Mouse (Mus musculus): Measurements from ENCODE around the gene Hjurp. TPM values are rescaled to one million over a fixed set of nuclear protein-coding genes. Genes with fewer than 3 reads are reported as not detected.

Hjurp gene
- polyA plus RNA-seq, 1 experiment from 2014 or later = 245 TPM

DNA sequence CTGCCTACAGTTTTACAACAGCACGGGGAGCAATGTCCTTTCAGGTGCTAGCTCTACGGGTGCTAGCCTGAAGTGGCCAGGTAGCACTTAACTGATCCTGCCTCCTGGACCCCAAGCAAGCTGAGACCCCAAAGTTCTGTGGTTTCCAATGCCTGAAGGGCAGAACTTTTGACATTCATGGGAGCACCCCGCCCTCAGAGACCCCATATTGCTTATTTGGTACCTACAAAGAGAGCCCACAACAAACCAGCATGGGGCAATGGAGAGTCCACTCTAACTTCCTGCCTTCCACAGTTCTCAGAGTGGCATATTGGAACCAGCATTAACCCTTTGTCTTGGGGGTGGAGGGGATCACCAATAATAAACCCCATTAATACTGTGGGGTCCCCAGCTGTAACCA, 4.1 kb downstream of the Hjurp start:
- peaks cover 14% of the 10 kb centered on the region; the same call in 1 of the 2 replicates for H3K9me3 ChIP-seq (replicated peaks)
- no peak for DNase-seq (ENCODE audit: low spot score)
- no peaks in the 10 kb centered on the region for H3K27me3 ChIP-seq (ENCODE audit: low read depth, poor library complexity, severe bottlenecking)
- peaks cover 74% of the 10 kb centered on the region for H3K36me3 ChIP-seq
- H3K4me1 ChIP-seq = peaks cover 14% of the 10 kb centered on the region
- WGBS = 95% methylated on average over 3 of the region's 3 CpGs
- no peak overlapping the region for H3K27ac ChIP-seq
- H3K4me3 ChIP-seq = no peak overlapping the region

DNA sequence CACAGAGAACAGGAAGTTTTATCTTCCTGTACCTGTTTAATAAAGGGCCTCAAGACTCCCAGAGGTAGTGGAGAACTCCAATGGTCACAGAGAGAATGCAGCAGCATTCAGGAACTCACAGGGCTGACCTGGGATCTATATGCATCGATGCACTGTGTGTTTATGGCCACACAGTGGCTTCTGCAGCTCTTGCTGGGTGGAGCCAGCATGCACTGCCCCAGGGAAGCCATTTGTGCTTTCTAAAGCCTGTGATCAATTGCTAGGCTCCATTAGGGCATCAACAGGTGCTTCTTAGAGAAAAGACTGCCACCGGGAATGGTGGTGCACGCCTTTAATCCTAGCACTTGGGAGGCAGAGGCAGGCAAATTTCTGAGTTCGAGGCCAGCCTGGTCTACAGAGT, 4.6 kb downstream of the Hjurp start:
- H3K4me3 ChIP-seq = no peak overlapping the region
- DNase-seq (ENCODE audit: low spot score) = no peak
- H3K27me3 ChIP-seq (ENCODE audit: low read depth, poor library complexity, severe bottlenecking) = no peaks in the 10 kb centered on the region
- H3K36me3 ChIP-seq = peaks cover 79% of the 10 kb centered on the region
- WGBS = 69% methylated on average over 4 of the region's 4 CpGs
- no peak overlapping the region for H3K27ac ChIP-seq
- H3K4me1 ChIP-seq = peaks cover 14% of the 10 kb centered on the region
- peaks cover 14% of the 10 kb centered on the region; the same call in 1 of the 2 replicates for H3K9me3 ChIP-seq (replicated peaks)

DNA sequence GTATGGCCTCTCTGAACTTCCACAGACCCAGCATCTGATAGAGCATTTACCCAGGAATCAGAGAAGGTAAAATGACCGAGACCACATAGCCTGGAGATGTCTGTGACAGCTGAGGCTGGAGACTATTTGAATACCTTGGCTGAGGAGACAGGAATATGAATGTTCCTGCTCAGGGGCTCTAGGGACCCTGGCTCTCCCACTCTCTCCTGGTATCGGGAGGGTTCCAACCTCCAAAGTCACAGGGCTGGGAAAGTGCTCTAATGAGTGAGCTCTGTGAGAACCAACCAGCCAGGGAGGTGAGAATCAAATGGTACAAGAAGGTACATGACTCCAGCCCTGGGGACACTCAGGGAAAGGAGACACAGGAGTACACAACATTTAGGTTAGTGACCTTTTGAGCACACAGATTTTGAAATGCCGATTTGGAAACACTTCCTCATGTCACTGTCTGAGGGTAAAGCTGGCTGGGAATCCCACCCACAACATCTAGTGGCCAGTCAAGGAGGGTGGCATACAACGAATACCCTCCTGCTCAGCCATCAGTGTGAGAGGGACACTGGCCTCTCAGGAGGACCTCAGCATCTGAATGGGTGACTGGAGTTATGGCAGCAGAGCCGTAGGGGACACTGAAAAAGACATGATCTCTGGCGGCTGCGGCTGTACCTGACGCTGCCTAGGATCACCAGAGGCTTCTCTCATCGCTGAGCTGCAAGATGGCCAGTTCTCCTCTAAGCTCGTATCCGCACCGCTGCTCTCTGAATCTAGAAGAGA, 7.7 kb downstream of the Hjurp start:
- DNase-seq (ENCODE audit: low spot score) = no peak
- Histone ChIP-seq H3K36me3 (peaks cover 96% of the 10 kb centered on the region), H3K27me3 (ENCODE audit: low read depth, poor library complexity, severe bottlenecking) (no peaks in the 10 kb centered on the region), H3K27ac (no peak overlapping the region), H3K4me3 (no peak overlapping the region), H3K4me1 (no peaks in the 10 kb centered on the region), H3K9me3 (replicated peaks) (peaks cover 10% of the 10 kb centered on the region; the same call in 1 of the 2 replicates)
- 90% methylated on average over 12 of the region's 12 CpGs for WGBS

DNA sequence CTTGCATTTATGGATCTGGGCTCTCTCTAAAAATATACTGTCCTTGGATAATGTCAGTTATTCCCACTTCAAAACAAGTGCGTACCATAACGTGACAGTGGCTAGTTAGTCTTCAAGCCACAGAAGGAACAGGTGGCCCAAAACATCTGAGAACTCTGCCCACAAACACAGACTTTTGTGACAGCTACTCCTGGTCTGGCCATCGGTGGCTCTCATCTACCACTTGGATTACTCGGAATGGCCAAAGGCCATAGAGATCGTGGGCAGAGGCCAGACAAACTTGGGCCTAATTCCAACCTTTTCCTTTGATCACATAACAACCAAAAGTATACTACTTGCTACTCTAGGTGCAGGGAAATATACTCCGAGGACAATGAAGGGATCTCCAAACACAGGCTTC, 9.4 kb downstream of the Hjurp start:
- Histone ChIP-seq H3K36me3 (peaks cover 96% of the 10 kb centered on the region), H3K27me3 (ENCODE audit: low read depth, poor library complexity, severe bottlenecking) (no peaks in the 10 kb centered on the region), H3K4me1 (no peaks in the 10 kb centered on the region), H3K27ac (no peak overlapping the region), H3K9me3 (replicated peaks) (0 out of 2 replicates have a peak, but pooled peaks cover 14% of the 10 kb centered on the region), H3K4me3 (no peak overlapping the region)
- 87% methylated on average over 6 of the region's 6 CpGs for WGBS
- no peak for DNase-seq (ENCODE audit: low spot score)

DNA sequence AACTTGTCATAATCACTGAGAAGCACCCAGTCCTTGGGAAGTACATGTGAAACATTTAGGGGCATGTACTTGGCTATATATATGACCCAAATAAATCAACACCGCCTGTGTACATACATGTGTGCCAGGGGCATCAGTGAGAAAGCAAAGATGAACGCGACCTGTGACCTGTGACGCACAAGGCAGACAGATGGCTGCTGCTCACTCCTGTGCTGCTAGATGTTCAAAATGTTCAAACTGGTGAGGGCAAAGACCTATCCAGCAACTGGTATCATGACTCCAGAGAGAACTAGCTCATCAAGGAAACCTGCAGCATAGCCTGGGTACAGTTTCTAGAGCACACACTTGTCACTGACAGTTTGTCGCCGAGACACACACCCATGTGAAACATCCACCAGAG, 9.9 kb downstream of the Hjurp start:
- Histone ChIP-seq H3K27ac (no peak overlapping the region), H3K36me3 (peaks cover 96% of the 10 kb centered on the region)

DNA sequence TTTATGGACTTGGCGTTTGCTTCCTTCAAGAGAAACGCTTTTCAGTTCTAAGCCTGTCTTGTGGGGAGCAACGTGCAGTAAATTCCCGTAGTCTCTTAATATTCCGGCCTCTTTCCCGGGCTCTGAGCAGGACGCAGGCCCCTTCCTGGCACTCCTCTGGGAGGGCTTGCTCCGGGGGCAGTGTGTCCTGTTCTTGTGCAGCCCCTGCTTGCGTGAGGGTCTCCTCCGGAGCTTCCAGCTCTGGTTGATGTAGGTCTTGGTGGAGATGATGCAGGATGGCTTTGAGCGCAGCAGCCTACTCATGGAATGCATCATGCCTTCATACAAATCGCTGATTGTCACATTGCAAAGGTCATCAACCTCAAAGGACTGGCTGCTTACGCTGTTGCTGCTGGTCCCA, 11.3 kb downstream of the Hjurp start:
- peaks cover 96% of the 10 kb centered on the region for H3K36me3 ChIP-seq
- 0 out of 2 replicates have a peak, but pooled peaks cover 16% of the 10 kb centered on the region for H3K9me3 ChIP-seq (replicated peaks)
- H3K27me3 ChIP-seq (ENCODE audit: low read depth, poor library complexity, severe bottlenecking) = no peaks in the 10 kb centered on the region
- no peaks in the 10 kb centered on the region for H3K4me1 ChIP-seq
- H3K27ac ChIP-seq = no peak overlapping the region
- no peak for DNase-seq (ENCODE audit: low spot score)
- WGBS = 90% methylated on average over 13 of the region's 13 CpGs
- no peak overlapping the region for H3K4me3 ChIP-seq

More for the DNA sequence above, 9.9 kb downstream of the Hjurp start:
- Histone ChIP-seq H3K4me3 (no peak overlapping the region), H3K9me3 (replicated peaks) (0 out of 2 replicates have a peak, but pooled peaks cover 14% of the 10 kb centered on the region), H3K4me1 (no peaks in the 10 kb centered on the region), H3K27me3 (ENCODE audit: low read depth, poor library complexity, severe bottlenecking) (no peaks in the 10 kb centered on the region)
- DNase-seq (ENCODE audit: low spot score) = no peak
- 94% methylated on average over 6 of the region's 6 CpGs for WGBS

DNA sequence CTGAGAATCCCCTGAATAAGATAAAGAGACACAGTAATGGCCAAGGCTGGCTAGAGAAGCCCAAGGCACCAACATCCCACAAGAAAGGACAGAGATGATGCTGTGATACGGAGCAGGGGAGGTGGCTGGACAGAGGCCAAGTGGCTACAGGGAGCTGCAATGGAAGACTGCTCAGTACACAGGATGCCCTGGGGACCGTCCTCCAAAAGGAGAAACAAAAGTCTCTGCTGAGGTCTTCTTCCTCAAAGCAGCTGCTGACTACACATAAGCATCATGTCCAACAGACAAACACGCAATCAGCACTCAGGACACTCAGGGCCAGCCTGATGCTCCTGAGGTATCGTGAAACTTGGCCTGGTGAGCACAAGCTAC, 12.6 kb downstream of the Hjurp start:
- Histone ChIP-seq H3K4me1 (no peaks in the 10 kb centered on the region), H3K27ac (no peak overlapping the region), H3K36me3 (peaks cover 100% of the 10 kb centered on the region), H3K27me3 (ENCODE audit: low read depth, poor library complexity, severe bottlenecking) (no peaks in the 10 kb centered on the region), H3K4me3 (no peak overlapping the region), H3K9me3 (replicated peaks) (peaks cover 25% of the 10 kb centered on the region; the same call in 1 of the 2 replicates)
- WGBS = 78% methylated on average over 4 of the region's 4 CpGs
- no peak for DNase-seq (ENCODE audit: low spot score)

DNA sequence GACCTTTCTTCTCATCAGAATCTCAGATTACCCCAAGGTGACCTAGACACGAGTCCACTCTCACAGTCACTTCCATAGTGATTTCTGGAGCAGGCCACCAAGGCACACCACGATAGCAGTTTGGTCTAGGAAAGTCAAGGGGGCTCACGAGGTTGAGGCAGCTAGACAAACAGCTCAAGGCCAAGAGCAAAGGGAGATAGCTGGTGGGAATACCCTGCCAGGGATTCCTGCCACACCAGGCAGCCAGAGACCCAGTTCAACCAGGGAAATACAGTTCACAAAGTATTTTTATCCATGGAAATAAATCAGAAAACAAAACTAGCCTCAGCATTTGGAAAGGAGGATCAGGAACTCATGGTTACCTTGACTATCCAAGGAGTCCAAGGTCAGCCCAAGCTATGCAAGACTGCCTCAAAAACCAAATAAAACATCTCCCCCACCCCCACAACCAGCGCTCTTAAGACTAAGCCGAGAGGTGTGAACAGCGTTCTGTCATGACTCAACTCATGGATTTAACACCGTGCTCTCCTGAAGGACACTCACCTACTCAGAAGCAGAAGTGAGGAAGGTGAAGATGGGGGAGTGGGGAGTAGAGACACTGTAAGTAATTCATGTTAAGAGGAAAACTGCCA, 13.1 kb downstream of the Hjurp start:
- H3K27ac ChIP-seq = no peak overlapping the region
- no peak for DNase-seq (ENCODE audit: low spot score)
- no peaks in the 10 kb centered on the region for H3K4me1 ChIP-seq
- 90% methylated on average over 7 of the region's 7 CpGs for WGBS
- H3K4me3 ChIP-seq = no peak overlapping the region
- H3K36me3 ChIP-seq = peaks cover 100% of the 10 kb centered on the region
- H3K9me3 ChIP-seq (replicated peaks) = peaks cover 29% of the 10 kb centered on the region; the same call in 1 of the 2 replicates
- H3K27me3 ChIP-seq (ENCODE audit: low read depth, poor library complexity, severe bottlenecking) = no peaks in the 10 kb centered on the region

DNA sequence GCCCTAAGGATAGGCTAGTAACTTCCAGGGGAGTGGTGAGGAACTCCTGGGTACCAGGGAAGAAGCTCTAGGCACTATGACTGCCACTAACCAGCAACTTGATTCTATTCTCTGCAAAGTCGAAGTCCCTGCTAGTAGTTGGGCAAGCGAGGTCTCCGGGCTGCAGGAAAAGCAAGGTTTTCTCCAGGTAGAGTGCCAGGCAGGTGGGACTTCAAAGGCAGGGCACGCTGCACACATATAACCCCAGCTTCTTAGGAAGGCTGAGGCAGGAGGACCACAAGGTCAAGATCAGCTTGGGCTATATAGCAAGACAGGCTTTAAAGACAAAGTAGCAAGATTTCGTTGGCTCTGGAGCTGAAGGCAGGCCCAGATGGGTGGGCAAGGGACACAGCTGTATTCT, 13.7 kb downstream of the Hjurp start:
- 91% methylated on average over 5 of the region's 5 CpGs for WGBS
- Histone ChIP-seq H3K4me1 (no peaks in the 10 kb centered on the region), H3K36me3 (peaks cover 94% of the 10 kb centered on the region), H3K27ac (no peak overlapping the region), H3K4me3 (no peak overlapping the region), H3K9me3 (replicated peaks) (peaks cover 32% of the 10 kb centered on the region; the same call in 1 of the 2 replicates), H3K27me3 (ENCODE audit: low read depth, poor library complexity, severe bottlenecking) (no peaks in the 10 kb centered on the region)
- no peak for DNase-seq (ENCODE audit: low spot score)

DNA sequence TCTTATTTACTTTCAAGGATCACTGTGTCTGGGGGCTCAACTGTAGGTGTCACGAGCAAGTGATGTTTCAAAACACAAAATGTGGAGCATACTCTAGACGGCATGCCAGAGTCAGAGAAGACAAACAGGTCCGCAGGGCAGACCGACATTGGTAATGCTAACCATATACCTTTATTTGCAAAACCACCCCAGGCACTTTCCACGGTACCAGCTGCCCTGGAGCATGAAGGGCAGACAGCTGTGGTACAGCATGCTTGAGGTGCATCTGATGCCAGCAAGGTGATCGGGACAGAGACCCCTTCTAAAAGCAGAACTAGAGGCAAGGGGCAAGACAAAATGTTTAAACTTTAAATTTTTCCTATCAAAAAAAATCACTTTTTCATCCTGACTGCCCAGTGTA, 14.5 kb downstream of the Hjurp start:
- H3K4me3 ChIP-seq = no peak overlapping the region
- H3K9me3 ChIP-seq (replicated peaks) = peaks cover 38% of the 10 kb centered on the region
- H3K27me3 ChIP-seq (ENCODE audit: low read depth, poor library complexity, severe bottlenecking) = no peaks in the 10 kb centered on the region
- H3K36me3 ChIP-seq = peaks cover 86% of the 10 kb centered on the region
- H3K27ac ChIP-seq = no peak overlapping the region
- WGBS = 78% methylated on average over 6 of the region's 6 CpGs
- no peak for DNase-seq (ENCODE audit: low spot score)
- H3K4me1 ChIP-seq = no peaks in the 10 kb centered on the region

DNA sequence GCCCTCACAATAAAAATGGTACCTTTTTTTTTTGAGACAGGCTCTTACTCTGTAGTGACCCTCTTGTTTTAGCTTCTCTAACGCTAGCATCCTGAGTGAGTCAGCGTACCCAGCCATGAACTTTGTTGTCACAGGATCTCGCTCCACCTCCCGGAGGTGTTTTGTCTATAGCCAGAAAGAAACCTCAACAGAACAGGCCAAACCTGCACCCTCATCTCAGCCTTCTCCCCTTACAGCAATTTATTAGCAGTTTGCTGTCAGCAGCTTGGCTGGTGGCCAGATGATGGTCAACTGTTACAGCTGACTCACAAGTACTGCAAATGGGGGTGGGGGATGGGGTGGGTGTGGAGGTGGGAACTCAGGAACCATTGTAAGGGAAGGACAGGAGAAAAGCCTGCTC, 15.2 kb downstream of the Hjurp start:
- peaks cover 79% of the 10 kb centered on the region for H3K36me3 ChIP-seq
- no peaks in the 10 kb centered on the region for H3K27me3 ChIP-seq (ENCODE audit: low read depth, poor library complexity, severe bottlenecking)
- peak; percentile 65 for DNase-seq (ENCODE audit: low spot score)
- 91% methylated on average over 4 of the region's 4 CpGs for WGBS
- no peaks in the 10 kb centered on the region for H3K4me1 ChIP-seq
- no peak overlapping the region for H3K4me3 ChIP-seq
- H3K27ac ChIP-seq = no peak overlapping the region
- H3K9me3 ChIP-seq (replicated peaks) = peaks cover 43% of the 10 kb centered on the region

DNA sequence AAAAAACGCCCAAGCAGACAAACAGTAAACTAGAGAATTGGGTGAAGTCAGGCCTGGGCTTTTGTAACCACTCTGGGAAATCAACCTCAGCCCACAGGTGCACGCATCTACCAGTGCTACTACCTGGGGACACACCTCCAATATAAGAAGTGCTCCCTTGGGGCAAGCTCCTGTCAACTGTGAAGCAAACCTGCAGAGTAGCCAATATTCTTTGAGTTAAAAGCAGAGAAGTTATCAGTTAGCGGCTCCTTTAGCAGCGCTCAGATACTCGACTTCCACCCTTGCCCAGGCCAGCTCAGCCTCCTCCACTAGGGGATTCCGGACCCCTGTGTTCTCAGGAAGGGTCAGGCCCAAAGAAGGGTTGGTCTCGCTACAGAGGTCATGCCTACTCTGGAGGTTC, 15.7 kb downstream of the Hjurp start:
- H3K27ac ChIP-seq = no peak overlapping the region
- DNase-seq (ENCODE audit: low spot score) = no peak
- H3K4me1 ChIP-seq = no peaks in the 10 kb centered on the region
- H3K4me3 ChIP-seq = no peak overlapping the region
- 91% methylated on average over 7 of the region's 7 CpGs for WGBS
- H3K36me3 ChIP-seq = peaks cover 73% of the 10 kb centered on the region
- H3K9me3 ChIP-seq (replicated peaks) = peaks cover 45% of the 10 kb centered on the region
- H3K27me3 ChIP-seq (ENCODE audit: low read depth, poor library complexity, severe bottlenecking) = no peaks in the 10 kb centered on the region

DNA sequence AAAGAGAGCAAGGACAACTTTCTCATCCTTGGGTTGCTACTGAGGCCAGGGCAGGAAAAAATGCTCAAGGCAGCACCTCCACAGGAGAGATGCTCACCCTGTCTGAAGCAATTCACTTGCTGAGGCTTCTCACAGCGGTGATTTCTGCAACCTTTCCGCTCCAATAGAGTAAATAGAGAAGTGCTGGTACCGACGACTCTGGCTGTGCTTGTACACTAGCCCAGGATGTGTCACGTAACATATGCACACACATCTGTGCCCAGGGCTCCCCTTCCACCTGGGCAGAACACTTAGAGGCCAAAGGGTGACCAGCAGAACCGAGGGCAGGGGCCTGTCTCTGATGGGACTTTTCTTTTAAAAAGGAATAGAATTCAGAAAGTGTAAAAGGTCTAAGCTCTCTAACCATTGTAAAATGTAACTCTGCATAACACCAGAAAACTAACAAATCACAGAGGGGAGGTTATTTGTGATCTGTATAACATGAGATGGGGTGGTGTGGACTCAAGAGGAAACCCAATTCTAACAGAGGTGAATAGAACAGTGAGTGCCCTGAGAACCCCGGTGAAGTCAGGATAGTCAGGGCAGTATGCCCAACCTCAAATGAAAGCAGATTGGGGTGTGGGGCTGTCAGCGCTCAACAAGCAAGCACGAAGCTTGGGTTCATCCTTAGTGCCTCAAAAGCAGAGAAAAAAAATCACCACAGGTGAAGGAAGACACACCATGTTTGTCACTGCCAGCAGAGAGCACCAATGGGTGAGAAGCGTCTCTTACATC, 16.6 kb downstream of the Hjurp start:
- no peak for DNase-seq (ENCODE audit: low spot score)
- no peak overlapping the region for H3K4me3 ChIP-seq
- no peaks in the 10 kb centered on the region for H3K4me1 ChIP-seq
- 85% methylated on average over 10 of the region's 10 CpGs for WGBS
- H3K27ac ChIP-seq = no peak overlapping the region
- peaks cover 52% of the 10 kb centered on the region for H3K9me3 ChIP-seq (replicated peaks)
- H3K27me3 ChIP-seq (ENCODE audit: low read depth, poor library complexity, severe bottlenecking) = no peaks in the 10 kb centered on the region
- peaks cover 64% of the 10 kb centered on the region for H3K36me3 ChIP-seq

Data from limb, embryonic 10.5 days (tissue).